Mouse (Mus musculus) heart, embryonic 12.5 days (tissue): ENCODE measurements at regions not wholly inside any gene's neighbourhood (a gene's known extent, or its start where the extent isn't known, plus 50 kb on each side); places are given as distances from the start of the nearest gene placed in this dataset.

Experiments
- ATAC-seq: fragments of 200-750 bp; cut with Nextera tagmentation; 2 replicates; pipeline ENCODE4 v1.8.0; 2017; ENCODE audit warnings: moderate TSS enrichment, moderate library complexity; ENCODE audit not compliant: insufficient number of reproducible peaks, low FRiP score
- H3K27ac ChIP-seq: fragments of 300-500 bp; sonication (generic); 2 replicates; pipeline ENCODE4 v1.5.1; 2016; ENCODE audit warnings: mild to moderate bottlenecking, moderate library complexity; ENCODE audit not compliant: poor library complexity, severe bottlenecking
- H3K27me3 ChIP-seq: fragments of 300-500 bp; sonication (generic); replicated peaks from 2 replicates; pipeline ENCODE4 v1.6.1; 2016; ENCODE audit warnings: mild to moderate bottlenecking, moderate library complexity
- H3K36me3 ChIP-seq: fragments of 300-500 bp; sonication (generic); 2 replicates; pipeline ENCODE4 v1.6.1; 2016; ENCODE audit warnings: mild to moderate bottlenecking, moderate library complexity
- H3K4me1 ChIP-seq: fragments of 300-500 bp; sonication (generic); replicated peaks from 2 replicates; pipeline ENCODE4 v1.6.1; 2016; ENCODE audit warnings: mild to moderate bottlenecking
- H3K4me2 ChIP-seq: fragments of 300-500 bp; sonication (generic); 2 replicates; pipeline ENCODE4 v1.6.1; 2016; ENCODE audit warnings: mild to moderate bottlenecking, moderate library complexity
- H3K4me3 ChIP-seq: fragments of 300-500 bp; sonication (generic); 2 replicates; pipeline ENCODE4 v1.5.1; 2016; ENCODE audit warnings: mild to moderate bottlenecking
- H3K9ac ChIP-seq: fragments of 300-500 bp; sonication (generic); 2 replicates; pipeline ENCODE4 v1.6.1; 2016; ENCODE audit warnings: mild to moderate bottlenecking, moderate library complexity
- H3K9me3 ChIP-seq: fragments of 300-500 bp; sonication (generic); replicated peaks from 2 replicates; pipeline ENCODE4 v1.6.1; 2016; ENCODE audit warnings: mild to moderate bottlenecking, moderate library complexity
- WGBS: fragments of 180-500 bp; shearing (Covaris S2); methylation state at CpG from one replicate; pipeline ENCODE4 v1.1.7; 2016; 5-methylcytosine and 5-hydroxymethylcytosine counted together

DNA sequence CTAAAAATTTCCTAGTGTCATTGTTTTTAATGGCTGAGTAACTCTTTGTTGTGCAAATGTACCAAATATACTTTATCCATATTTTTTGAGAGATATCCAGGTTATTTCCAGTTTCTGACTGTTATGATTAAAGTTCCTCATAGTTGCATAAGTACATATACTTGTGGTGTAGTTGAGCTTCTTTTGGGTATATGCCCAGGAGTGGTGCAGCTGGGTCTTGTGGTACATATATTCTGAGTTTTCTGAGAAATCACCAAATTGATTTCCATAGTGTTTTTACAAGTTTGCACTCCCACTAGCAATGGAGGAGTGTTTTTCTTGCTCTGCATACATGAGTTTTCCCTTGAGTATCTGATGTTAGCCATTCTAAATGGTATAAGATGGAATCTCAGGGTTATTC, 1006.2 kb downstream of the Brinp1 start:
- H3K4me1 ChIP-seq: no peaks in the 10 kb centered on the region
- no peak overlapping the region for H3K9ac ChIP-seq
- no peaks in the 10 kb centered on the region for H3K27me3 ChIP-seq
- no peak overlapping the region for H3K4me3 ChIP-seq
- H3K4me2 ChIP-seq: no peak overlapping the region
- H3K27ac ChIP-seq: no peak overlapping the region
- ATAC-seq: no peak
- no peaks in the 10 kb centered on the region for H3K36me3 ChIP-seq
- H3K9me3 ChIP-seq: no peaks in the 10 kb centered on the region

GRCm38 (mm10) chr4:67932481-67932880, 1021.7 kb downstream of the Brinp1 start:
- ATAC-seq: no peak
- Histone ChIP-seq H3K9ac (no peak overlapping the region), H3K4me2 (no peak overlapping the region), H3K4me1 (no peaks in the 10 kb centered on the region), H3K36me3 (no peaks in the 10 kb centered on the region), H3K27ac (no peak overlapping the region), H3K9me3 (no peaks in the 10 kb centered on the region), H3K27me3 (no peaks in the 10 kb centered on the region), H3K4me3 (no peak overlapping the region)
- WGBS: 85% methylated on average over 2 of the region's 2 CpGs

DNA sequence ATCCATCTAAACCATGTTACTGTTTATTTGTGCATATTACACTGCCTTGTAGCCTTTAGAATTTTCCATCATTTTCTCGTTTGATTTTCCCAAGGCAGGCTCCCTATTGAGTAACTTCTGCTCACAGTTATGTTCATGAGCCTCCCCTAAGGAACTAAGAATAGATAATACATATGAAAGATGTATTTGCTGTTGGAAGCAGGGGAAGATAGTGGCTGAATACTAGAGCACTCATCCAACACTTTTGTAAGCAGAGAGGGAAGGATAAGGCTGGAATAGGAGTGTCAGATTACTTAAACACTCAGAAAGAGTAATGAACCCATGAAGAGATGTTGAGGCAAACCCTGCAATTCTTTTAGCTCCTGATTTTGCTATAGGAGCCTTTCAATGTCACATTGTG, 1055.1 kb downstream of the Brinp1 start:
- Histone ChIP-seq H3K36me3 (no peaks in the 10 kb centered on the region), H3K9me3 (no peaks in the 10 kb centered on the region), H3K4me2 (no peak overlapping the region), H3K4me3 (no peak overlapping the region), H3K4me1 (no peaks in the 10 kb centered on the region), H3K27ac (no peak overlapping the region), H3K27me3 (no peaks in the 10 kb centered on the region), H3K9ac (no peak overlapping the region)
- no peak for ATAC-seq
- WGBS: 71% methylated on average over 1 of the region's 1 CpGs

GRCm38 (mm10) chr4:67891946-67892575, 1062.1 kb downstream of the Brinp1 start:
- ATAC-seq: no peak
- 76% methylated on average over 1 of the region's 1 CpGs for WGBS
- no peak overlapping the region for H3K9ac ChIP-seq

DNA sequence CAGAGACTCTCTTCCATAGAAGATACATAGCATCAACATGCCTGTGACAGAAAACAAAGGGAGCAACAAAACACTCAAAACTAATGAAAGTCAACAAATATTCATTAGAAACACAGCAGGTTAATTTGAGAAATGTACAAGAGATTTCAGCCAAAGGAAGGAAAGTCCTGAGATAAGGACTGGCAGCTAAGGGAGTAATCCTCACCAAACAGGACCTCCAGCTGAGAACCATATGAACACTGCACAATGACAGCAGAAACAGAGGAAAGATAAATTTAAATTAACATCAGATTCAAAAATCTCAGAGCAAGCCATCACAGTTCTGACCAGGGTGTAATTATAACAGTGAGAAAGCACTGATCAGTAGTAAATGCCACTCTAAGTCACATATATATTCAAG, 1060.6 kb downstream of the Tlr4 start:
- H3K36me3 ChIP-seq: no peaks in the 10 kb centered on the region
- no peak for ATAC-seq
- no peak overlapping the region for H3K9ac ChIP-seq
- no peaks in the 10 kb centered on the region for H3K4me1 ChIP-seq
- H3K27me3 ChIP-seq: no peaks in the 10 kb centered on the region
- H3K4me3 ChIP-seq: no peak overlapping the region
- no peaks in the 10 kb centered on the region for H3K9me3 ChIP-seq
- no peak overlapping the region for H3K27ac ChIP-seq
- no peak overlapping the region for H3K4me2 ChIP-seq

More at GRCm38 (mm10) chr4:67891946-67892575, 1062.1 kb downstream of the Brinp1 start:
- no peaks in the 10 kb centered on the region for H3K4me1 ChIP-seq
- no peaks in the 10 kb centered on the region for H3K9me3 ChIP-seq
- no peak overlapping the region for H3K4me3 ChIP-seq
- no peak overlapping the region for H3K27ac ChIP-seq
- H3K27me3 ChIP-seq: no peaks in the 10 kb centered on the region
- H3K4me2 ChIP-seq: no peak overlapping the region
- no peaks in the 10 kb centered on the region for H3K36me3 ChIP-seq

DNA sequence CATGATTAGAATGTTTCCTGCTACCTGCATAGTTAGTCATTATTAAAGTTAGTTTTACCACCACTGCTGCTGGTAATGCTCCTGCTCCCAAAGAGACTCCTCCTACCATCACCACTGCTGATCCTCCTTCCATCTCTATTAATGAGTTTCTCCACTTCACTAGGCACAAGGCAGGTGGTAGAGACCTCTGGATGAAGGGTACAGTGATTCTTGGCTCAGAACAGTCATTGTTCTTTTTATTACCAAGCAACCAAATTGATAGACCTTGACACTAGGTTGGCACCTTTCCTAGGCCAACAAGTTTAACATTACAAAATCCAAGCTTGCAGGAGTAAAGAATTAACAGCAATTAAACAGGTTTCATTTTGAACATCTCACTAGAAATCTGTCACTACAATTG, 1057.8 kb downstream of the Tlr4 start:
- Histone ChIP-seq H3K4me1 (no peaks in the 10 kb centered on the region), H3K27ac (no peak overlapping the region), H3K36me3 (no peaks in the 10 kb centered on the region), H3K9me3 (no peaks in the 10 kb centered on the region), H3K4me3 (no peak overlapping the region), H3K4me2 (no peak overlapping the region), H3K27me3 (no peaks in the 10 kb centered on the region), H3K9ac (no peak overlapping the region)
- ATAC-seq: no peak

- Histone ChIP-seq H3K4me1 (no peaks in the 10 kb centered on the region), H3K4me3 (no peak overlapping the region), H3K9ac (no peak overlapping the region), H3K27me3 (no peaks in the 10 kb centered on the region), H3K36me3 (no peaks in the 10 kb centered on the region), H3K27ac (no peak overlapping the region), H3K4me2 (no peak overlapping the region), H3K9me3 (no peaks in the 10 kb centered on the region)
- 75% methylated on average over 2 of the region's 2 CpGs for WGBS
- ATAC-seq: no peak
Measured at GRCm38 (mm10) chr4:67862218-67862617, 1034.8 kb downstream of the Tlr4 start.

DNA sequence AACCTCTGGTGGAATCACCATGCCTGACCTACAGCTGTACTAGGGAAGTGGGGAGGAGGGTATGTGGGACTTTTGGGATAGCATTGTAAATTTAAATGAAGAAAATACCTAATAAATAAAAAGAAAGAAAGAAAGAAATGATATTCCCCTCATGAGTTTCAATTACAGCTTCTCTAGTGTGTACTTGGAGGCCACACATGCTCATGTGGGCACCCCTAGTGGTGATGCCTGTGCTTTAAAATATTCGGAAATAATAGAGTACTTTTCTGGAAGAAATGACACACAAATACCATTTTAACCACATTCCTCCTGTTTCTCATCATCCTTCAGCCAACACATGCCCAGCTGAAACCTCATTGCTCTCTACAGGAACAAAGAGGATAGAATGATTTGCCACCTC, 1034.4 kb downstream of the Tlr4 start:
- no peaks in the 10 kb centered on the region for H3K4me1 ChIP-seq
- no peak for ATAC-seq
- H3K9ac ChIP-seq: no peak overlapping the region
- no peak overlapping the region for H3K27ac ChIP-seq
- WGBS: 73% methylated on average over 1 of the region's 1 CpGs
- H3K27me3 ChIP-seq: no peaks in the 10 kb centered on the region
- no peaks in the 10 kb centered on the region for H3K9me3 ChIP-seq
- H3K4me2 ChIP-seq: no peak overlapping the region
- H3K36me3 ChIP-seq: no peaks in the 10 kb centered on the region
- no peak overlapping the region for H3K4me3 ChIP-seq

GRCm38 (mm10) chr4:67853001-67853400, 1025.6 kb downstream of the Tlr4 start:
- no peaks in the 10 kb centered on the region for H3K27me3 ChIP-seq
- H3K4me1 ChIP-seq: no peaks in the 10 kb centered on the region
- H3K4me3 ChIP-seq: no peak overlapping the region
- WGBS: 79% methylated on average over 4 of the region's 4 CpGs
- no peak overlapping the region for H3K4me2 ChIP-seq
- H3K9ac ChIP-seq: no peak overlapping the region
- H3K9me3 ChIP-seq: peaks cover 6% of the 10 kb centered on the region; the same call in 1 of the 2 replicates
- no peak for ATAC-seq
- no peak overlapping the region for H3K27ac ChIP-seq
- no peaks in the 10 kb centered on the region for H3K36me3 ChIP-seq

- 47% methylated on average over 4 of the region's 4 CpGs for WGBS
- Histone ChIP-seq H3K4me3 (no peak overlapping the region), H3K4me1 (no peaks in the 10 kb centered on the region), H3K9me3 (no peaks in the 10 kb centered on the region), H3K9ac (no peak overlapping the region), H3K27ac (no peak overlapping the region), H3K36me3 (no peaks in the 10 kb centered on the region), H3K27me3 (no peaks in the 10 kb centered on the region), H3K4me2 (no peak overlapping the region; the same call in 1 of the 2 replicates)
- no peak for ATAC-seq
Measured at GRCm38 (mm10) chr4:67833397-67833796, 1006.0 kb downstream of the Tlr4 start.

DNA sequence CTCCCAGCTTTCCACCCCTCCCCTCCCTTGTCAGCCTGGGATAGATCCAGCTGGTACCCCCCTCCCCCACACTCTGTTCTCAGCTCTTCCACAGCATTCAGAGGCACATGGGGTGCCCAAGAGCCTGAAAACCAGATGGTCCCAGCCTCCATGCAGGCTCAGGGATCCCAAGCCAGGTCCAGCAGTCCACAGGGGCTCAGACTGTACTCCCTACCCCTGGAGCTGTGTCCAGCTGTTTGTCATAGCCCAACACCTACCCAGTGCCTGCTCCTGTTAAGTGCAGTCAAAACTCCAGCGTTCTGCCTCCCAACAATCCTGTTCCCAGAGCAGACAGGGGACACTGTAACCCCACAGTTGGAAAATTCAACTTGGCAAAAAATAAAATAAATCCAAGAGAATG, 998.1 kb downstream of the Tlr4 start:
- H3K4me1 ChIP-seq: no peaks in the 10 kb centered on the region
- H3K4me3 ChIP-seq: no peak overlapping the region
- WGBS: 32% methylated on average over 1 of the region's 1 CpGs
- H3K27me3 ChIP-seq: no peaks in the 10 kb centered on the region
- H3K9ac ChIP-seq: no peak overlapping the region
- H3K4me2 ChIP-seq: no peak overlapping the region
- no peaks in the 10 kb centered on the region for H3K36me3 ChIP-seq
- H3K9me3 ChIP-seq: no peaks in the 10 kb centered on the region; the same call in 1 of the 2 replicates
- no peak for ATAC-seq
- H3K27ac ChIP-seq: no peak overlapping the region

DNA sequence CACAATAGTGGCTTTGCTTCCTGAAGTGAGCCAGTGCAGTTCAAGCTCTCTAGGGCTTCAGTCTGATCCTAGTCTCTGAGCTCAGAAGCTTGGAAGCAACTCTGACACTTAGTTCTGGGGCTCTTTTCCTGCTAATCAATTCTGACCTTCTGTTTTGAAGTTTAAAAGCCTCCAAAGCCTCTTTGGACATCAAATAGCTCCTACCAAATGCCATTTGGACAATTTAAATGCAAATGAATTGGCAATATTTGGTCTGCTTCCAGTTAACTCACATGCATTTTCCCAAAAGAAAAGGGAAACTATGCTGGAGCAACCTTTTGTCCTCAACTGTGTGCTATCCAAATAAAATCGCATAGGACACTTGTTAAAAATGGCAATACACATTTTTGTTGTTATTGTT, 968.7 kb downstream of the Tlr4 start:
- H3K36me3 ChIP-seq: no peaks in the 10 kb centered on the region
- 56% methylated on average over 1 of the region's 1 CpGs for WGBS
- no peak for ATAC-seq

More for the DNA sequence above, 968.7 kb downstream of the Tlr4 start:
- H3K27me3 ChIP-seq: no peaks in the 10 kb centered on the region
- H3K9ac ChIP-seq: no peak overlapping the region
- no peaks in the 10 kb centered on the region for H3K9me3 ChIP-seq
- H3K27ac ChIP-seq: no peak overlapping the region
- H3K4me3 ChIP-seq: no peak overlapping the region
- no peaks in the 10 kb centered on the region for H3K4me1 ChIP-seq
- no peak overlapping the region for H3K4me2 ChIP-seq
